Comparison of ENCODE assay signal across 25 mouse cellular contexts in the genomic region with DNA sequence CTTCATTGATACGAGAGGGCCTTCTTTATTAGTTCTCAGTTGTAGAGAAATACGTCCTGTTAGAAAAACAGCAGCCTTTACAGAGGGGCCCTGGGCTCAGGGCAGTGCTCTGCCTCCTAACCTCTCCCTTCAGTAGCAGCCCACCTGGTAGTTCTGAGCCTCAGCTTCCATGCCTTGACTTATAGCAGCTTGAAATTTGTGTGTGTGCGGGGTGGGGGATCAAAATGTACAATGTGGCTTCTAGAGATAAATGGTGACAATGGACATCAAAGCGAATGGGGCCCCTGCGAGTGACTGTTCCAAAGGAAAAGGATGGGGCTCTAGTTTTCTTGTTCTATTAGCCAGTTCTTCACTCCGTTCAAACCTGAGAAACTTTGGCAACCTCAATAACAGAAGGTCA.
DNase-seq lines count a peak whose midpoint lies in the region; ATAC-seq lines count a peak whose summit lies in the region.
"Had no signal": no experiment of that assay in that cellular context is flagged by ENCODE, and none has a peak within 500 bp of the region (broad histone marks: within the 10 kb centered on the region; RNA-seq: fewer than 3 reads in every experiment).

No protein-coding gene starts in this region.

- no peak overlapping the region for H3K9ac ChIP-seq in forebrain, embryonic 11.5 days (ENCODE audit: low read length)
- no peak overlapping the region for H3K9ac ChIP-seq in forebrain, embryonic 14.5 days (ENCODE audit: low read length)
- H3K9ac ChIP-seq in heart, embryonic 11.5 days (ENCODE audit: low read depth, low read length) = no peak overlapping the region
- H3K9ac ChIP-seq in liver, embryonic 12.5 days = no peak overlapping the region
- H3K9ac ChIP-seq: embryonic facial prominence, embryonic 12.5 days; forebrain, embryonic 12.5 days; forebrain, embryonic 15.5 days; forebrain, postnatal 0 days had no signal

- no peak overlapping the region for H3K4me2 ChIP-seq in forebrain, embryonic 11.5 days (ENCODE audit: low read depth, low read length, severe bottlenecking)
- no peak overlapping the region for H3K4me2 ChIP-seq in forebrain, embryonic 14.5 days (ENCODE audit: low read length)
- H3K4me2 ChIP-seq in heart, embryonic 11.5 days = peak overlapping the region; percentile 37; the same call in 1 of the 2 replicates
- H3K4me2 ChIP-seq in liver, embryonic 12.5 days = 0 out of 2 replicates have a peak overlapping the region, but pooled peaks have one; percentile 6
- H3K4me2 ChIP-seq: embryonic facial prominence, embryonic 12.5 days; forebrain, embryonic 12.5 days; forebrain, embryonic 15.5 days had no signal

- no peaks in the 10 kb centered on the region for H3K27me3 ChIP-seq in forebrain, embryonic 11.5 days (ENCODE audit: control insufficient read depth, insufficient read depth, low read length)
- H3K27me3 ChIP-seq in forebrain, embryonic 14.5 days (replicated peaks; ENCODE audit: control insufficient read depth, insufficient read depth, low read length) = no peaks in the 10 kb centered on the region
- H3K27me3 ChIP-seq in heart, embryonic 11.5 days (ENCODE audit: control insufficient read depth, insufficient read depth, low read length) = no peaks in the 10 kb centered on the region
- H3K27me3 ChIP-seq in liver, embryonic 12.5 days (replicated peaks) = no peaks in the 10 kb centered on the region
- H3K27me3 ChIP-seq: CH12.LX; embryonic facial prominence, embryonic 12.5 days; forebrain, embryonic 12.5 days; forebrain, embryonic 15.5 days; Patski had no signal

- peak; percentile 43 for DNase-seq in forebrain, embryonic 11.5 days (ENCODE audit: low spot score)
- no peak for DNase-seq in forebrain, embryonic 14.5 days (ENCODE audit: low spot score)
- no peak for DNase-seq in heart, adult 18-20 months
- DNase-seq in liver = no peak
- DNase-seq: adrenal gland, adult 8-10 months; adrenal gland, postnatal 14 days; adrenal gland, postnatal 36 days; B cell, adult 2 months; cerebellum, adult 11-12 months; cerebellum, adult 2 months; cerebellum, adult 9-10 months; cerebellum, postnatal 10 days; cerebellum, postnatal 25 days; forebrain, postnatal 0 days had no signal

- no peaks in the 10 kb centered on the region for H3K36me3 ChIP-seq in forebrain, embryonic 11.5 days (ENCODE audit: control insufficient read depth, insufficient read depth, low read length)
- no peaks in the 10 kb centered on the region for H3K36me3 ChIP-seq in forebrain, embryonic 14.5 days (ENCODE audit: control insufficient read depth, insufficient read depth, low read length)
- no peaks in the 10 kb centered on the region for H3K36me3 ChIP-seq in heart, embryonic 11.5 days (ENCODE audit: control insufficient read depth, insufficient read depth, low read length)
- no peaks in the 10 kb centered on the region for H3K36me3 ChIP-seq in liver, embryonic 12.5 days
- H3K36me3 ChIP-seq: embryonic facial prominence, embryonic 12.5 days; forebrain, embryonic 12.5 days; forebrain, embryonic 15.5 days; G1E had no signal

- no peaks in the 10 kb centered on the region for H3K9me3 ChIP-seq in forebrain, embryonic 11.5 days (ENCODE audit: control insufficient read depth, low read length)
- no peaks in the 10 kb centered on the region for H3K9me3 ChIP-seq in forebrain, embryonic 14.5 days (replicated peaks; ENCODE audit: control insufficient read depth, low read length)
- H3K9me3 ChIP-seq in heart, embryonic 11.5 days (replicated peaks; ENCODE audit: control insufficient read depth, low read length) = no peaks in the 10 kb centered on the region
- no peaks in the 10 kb centered on the region for H3K9me3 ChIP-seq in liver, embryonic 12.5 days (replicated peaks)
- H3K9me3 ChIP-seq: embryonic facial prominence, embryonic 10.5 days; embryonic facial prominence, embryonic 12.5 days; forebrain, embryonic 12.5 days; forebrain, embryonic 15.5 days; G1E had no signal

- no peak overlapping the region for H3K27ac ChIP-seq in forebrain, embryonic 11.5 days (ENCODE audit: low read depth, low read length)
- no peak overlapping the region for H3K27ac ChIP-seq in forebrain, embryonic 14.5 days (ENCODE audit: low read depth, low read length)
- H3K27ac ChIP-seq in heart, embryonic 11.5 days (ENCODE audit: low read depth, low read length) = no peak overlapping the region
- H3K27ac ChIP-seq in liver, embryonic 12.5 days = no peak overlapping the region
- H3K27ac ChIP-seq: embryonic facial prominence, embryonic 10.5 days; embryonic facial prominence, embryonic 12.5 days; forebrain, embryonic 12.5 days; forebrain, embryonic 15.5 days had no signal

- 92% methylated on average over 6 of the region's 6 CpGs for WGBS in forebrain, embryonic 11.5 days
- 92% methylated on average over 6 of the region's 6 CpGs for WGBS in forebrain, embryonic 14.5 days
- 76% methylated on average over 6 of the region's 6 CpGs for whole genome bisulfite sequencing in heart, embryonic 11.5 days (ENCODE audit: insufficient replicate concordance)
- WGBS in liver, embryonic 12.5 days (ENCODE audit: insufficient replicate concordance) = 54% methylated on average over 6 of the region's 6 CpGs

- no peaks in the 10 kb centered on the region for H3K4me1 ChIP-seq in forebrain, embryonic 11.5 days (replicated peaks; ENCODE audit: control insufficient read depth, insufficient read depth, low read length)
- H3K4me1 ChIP-seq in forebrain, embryonic 14.5 days (ENCODE audit: control insufficient read depth, insufficient read depth, low read length) = no peaks in the 10 kb centered on the region
- peaks cover 6% of the 10 kb centered on the region; the same call in 1 of the 2 replicates for H3K4me1 ChIP-seq in heart, embryonic 11.5 days (ENCODE audit: control insufficient read depth, insufficient read depth, low read length)
- H3K4me1 ChIP-seq in liver, embryonic 12.5 days = peaks cover 11% of the 10 kb centered on the region; the same call in 1 of the 2 replicates
- H3K4me1 ChIP-seq: forebrain, embryonic 12.5 days had no signal

- H3K4me3 ChIP-seq in forebrain, embryonic 11.5 days (ENCODE audit: low read depth, low read length) = no peak overlapping the region
- no peak overlapping the region for H3K4me3 ChIP-seq in forebrain, embryonic 14.5 days (ENCODE audit: low read depth, low read length)
- H3K4me3 ChIP-seq in heart, embryonic 11.5 days (ENCODE audit: low read depth, low read length) = no peak overlapping the region
- H3K4me3 ChIP-seq in liver, embryonic 12.5 days = no peak overlapping the region
- H3K4me3 ChIP-seq: embryonic facial prominence, embryonic 10.5 days; embryonic facial prominence, embryonic 12.5 days; forebrain, embryonic 12.5 days; forebrain, embryonic 15.5 days had no signal

- ATAC-seq in forebrain, embryonic 11.5 days (replicated peaks; ENCODE audit: low FRiP score) = no peak
- ATAC-seq in forebrain, embryonic 14.5 days = no peak
- peak; percentile 51; the same call in 1 of the 2 replicates for ATAC-seq in heart, embryonic 11.5 days (replicated peaks; ENCODE audit: insufficient number of reproducible peaks, low FRiP score, low TSS enrichment)
- no peak for ATAC-seq in liver, embryonic 12.5 days
- ATAC-seq: activated CD4-positive, CD25-positive, alpha-beta regulatory T cell, adult 4 months; CD4-positive, CD25-positive, alpha-beta regulatory T cell, adult 4 months; forebrain, embryonic 15.5 days; forebrain, postnatal 0 days; Patski had no signal

Comparison
In these comparisons a context has a peak if more than half of its experiments do, and no peak if none do; other contexts are left out.
1. H3K4me2 ChIP-seq: peak in heart, embryonic 11.5 days (single experiment) and liver, embryonic 12.5 days (single experiment); none in forebrain, embryonic 11.5 days (single experiment) and forebrain, embryonic 14.5 days (single experiment).